Mouse (Mus musculus): Measurements from ENCODE around the gene 1700020D05Rik. TPM values are rescaled to one million over a fixed set of nuclear protein-coding genes. Genes with fewer than 3 reads are reported as not detected.
A peak's percentile ranks its signal among the peaks of the same experiment; 100 is the strongest.

The 1700020D05Rik gene
- polyA plus RNA-seq, 1 experiment from 2014 or later: not detected

- Histone ChIP-seq H3K27ac (replicated peaks) (peak overlapping the region; percentile 25; the same call in 1 of the 2 replicates), H3K4me2 (replicated peaks; ENCODE audit: low read depth) (peak overlapping the region; percentile 59; the same call in 1 of the 2 replicates), H3K4me3 (ENCODE audit: low read depth, low read length) (no peak overlapping the region), H3K9ac (ENCODE audit: low read length) (no peak overlapping the region), H3K9me3 (ENCODE audit: control insufficient read depth, low read length) (no peaks in the 10 kb centered on the region), H3K27me3 (ENCODE audit: control insufficient read depth, insufficient read depth, low read length) (no peaks in the 10 kb centered on the region), H3K36me3 (ENCODE audit: control insufficient read depth, insufficient read depth, low read length) (no peaks in the 10 kb centered on the region), H3K4me1 (replicated peaks; ENCODE audit: control insufficient read depth, insufficient read depth) (no peaks in the 10 kb centered on the region)
- TF ChIP-seq EP300 (optimal IDR thresholded peaks at IDR 0.05) (no peak), CTCF (IDR thresholded peaks at IDR 0.05; ENCODE audit: low read depth) (no peak)
- no peak for DNase-seq (ENCODE audit: low spot score)
- WGBS: 44% methylated on average over 7 of the region's 7 CpGs
- ATAC-seq (ENCODE audit: low FRiP score, low TSS enrichment): no peak
Measured at GRCm38 (mm10) chr19:5530138-5530524, 26.5 kb upstream of the 1700020D05Rik start.

GRCm38 (mm10) chr19:5529325-5530137, 25.9 kb upstream of the 1700020D05Rik start:
- 9% methylated on average over 20 of the region's 20 CpGs for WGBS
- peak overlapping the region; percentile 90 for H3K27ac ChIP-seq (replicated peaks)
- peak overlapping the region; percentile 25 for H3K4me3 ChIP-seq (ENCODE audit: low read depth, low read length)
- H3K4me1 ChIP-seq (replicated peaks; ENCODE audit: control insufficient read depth, insufficient read depth): no peaks in the 10 kb centered on the region
- H3K36me3 ChIP-seq (ENCODE audit: control insufficient read depth, insufficient read depth, low read length): no peaks in the 10 kb centered on the region
- H3K4me2 ChIP-seq (replicated peaks; ENCODE audit: low read depth): peak overlapping the region; percentile 59
- ATAC-seq (ENCODE audit: low FRiP score, low TSS enrichment): peak; percentile 98
- H3K9ac ChIP-seq (ENCODE audit: low read length): 0 out of 2 replicates have a peak overlapping the region, but pooled peaks have one; percentile 27
- TF ChIP-seq EP300 (optimal IDR thresholded peaks at IDR 0.05) (no peak), CTCF (IDR thresholded peaks at IDR 0.05; ENCODE audit: low read depth) (peak; percentile 100)
- H3K9me3 ChIP-seq (ENCODE audit: control insufficient read depth, low read length): no peaks in the 10 kb centered on the region
- H3K27me3 ChIP-seq (ENCODE audit: control insufficient read depth, insufficient read depth, low read length): no peaks in the 10 kb centered on the region
- DNase-seq (ENCODE audit: low spot score): peak; percentile 99

- WGBS: 70% methylated on average over 5 of the region's 5 CpGs
- Histone ChIP-seq H3K4me3 (ENCODE audit: low read depth, low read length) (no peak overlapping the region), H3K36me3 (ENCODE audit: control insufficient read depth, insufficient read depth, low read length) (no peaks in the 10 kb centered on the region), H3K9ac (ENCODE audit: low read length) (no peak overlapping the region), H3K4me2 (replicated peaks; ENCODE audit: low read depth) (no peak overlapping the region), H3K4me1 (replicated peaks; ENCODE audit: control insufficient read depth, insufficient read depth) (no peaks in the 10 kb centered on the region), H3K9me3 (ENCODE audit: control insufficient read depth, low read length) (no peaks in the 10 kb centered on the region), H3K27ac (replicated peaks) (no peak overlapping the region), H3K27me3 (ENCODE audit: control insufficient read depth, insufficient read depth, low read length) (no peaks in the 10 kb centered on the region)
- no peak for ATAC-seq (ENCODE audit: low FRiP score, low TSS enrichment)
- TF ChIP-seq CTCF (IDR thresholded peaks at IDR 0.05; ENCODE audit: low read depth) (no peak), EP300 (optimal IDR thresholded peaks at IDR 0.05) (no peak)
- DNase-seq (ENCODE audit: low spot score): no peak
Measured at GRCm38 (mm10) chr19:5525204-5525603, 21.6 kb upstream of the 1700020D05Rik start.

GRCm38 (mm10) chr19:5518721-5519120, 15.1 kb upstream of the 1700020D05Rik start:
- 84% methylated on average over 3 of the region's 3 CpGs for WGBS

GRCm38 (mm10) chr19:5516906-5517505, 13.4 kb upstream of the 1700020D05Rik start:
- TF ChIP-seq CTCF (IDR thresholded peaks at IDR 0.05; ENCODE audit: low read depth) (no peak; the same call in 1 of the 2 replicates), EP300 (optimal IDR thresholded peaks at IDR 0.05) (no peak)
- Histone ChIP-seq H3K9ac (ENCODE audit: low read length) (no peak overlapping the region), H3K4me2 (replicated peaks; ENCODE audit: low read depth) (no peak overlapping the region), H3K4me3 (ENCODE audit: low read depth, low read length) (no peak overlapping the region), H3K27me3 (ENCODE audit: control insufficient read depth, insufficient read depth, low read length) (no peaks in the 10 kb centered on the region), H3K27ac (replicated peaks) (no peak overlapping the region), H3K9me3 (ENCODE audit: control insufficient read depth, low read length) (no peaks in the 10 kb centered on the region), H3K36me3 (ENCODE audit: control insufficient read depth, insufficient read depth, low read length) (no peaks in the 10 kb centered on the region), H3K4me1 (replicated peaks; ENCODE audit: control insufficient read depth, insufficient read depth) (no peaks in the 10 kb centered on the region)
- DNase-seq (ENCODE audit: low spot score) (no peak), ATAC-seq (ENCODE audit: low FRiP score, low TSS enrichment) (0 out of 2 replicates have a peak, but pooled peaks have one; percentile 8)
- WGBS: 73% methylated on average over 8 of the region's 8 CpGs

More at GRCm38 (mm10) chr19:5518721-5519120, 15.1 kb upstream of the 1700020D05Rik start:
- H3K9ac ChIP-seq (ENCODE audit: low read length): no peak overlapping the region
- no peak overlapping the region for H3K27ac ChIP-seq (replicated peaks)
- no peaks in the 10 kb centered on the region for H3K9me3 ChIP-seq (ENCODE audit: control insufficient read depth, low read length)
- DNase-seq (ENCODE audit: low spot score): peak; percentile 72
- TF ChIP-seq CTCF (IDR thresholded peaks at IDR 0.05; ENCODE audit: low read depth) (no peak), EP300 (optimal IDR thresholded peaks at IDR 0.05) (no peak)
- peak; percentile 92 for ATAC-seq (ENCODE audit: low FRiP score, low TSS enrichment)
- no peaks in the 10 kb centered on the region for H3K36me3 ChIP-seq (ENCODE audit: control insufficient read depth, insufficient read depth, low read length)
- H3K4me1 ChIP-seq (replicated peaks; ENCODE audit: control insufficient read depth, insufficient read depth): no peaks in the 10 kb centered on the region
- H3K27me3 ChIP-seq (ENCODE audit: control insufficient read depth, insufficient read depth, low read length): no peaks in the 10 kb centered on the region
- no peak overlapping the region for H3K4me3 ChIP-seq (ENCODE audit: low read depth, low read length)
- no peak overlapping the region for H3K4me2 ChIP-seq (replicated peaks; ENCODE audit: low read depth)
